Mouse (Mus musculus) midbrain, postnatal 0 days (tissue): ENCODE measurements at regions not wholly inside any gene's neighbourhood (a gene's known extent, or its start where the extent isn't known, plus 50 kb on each side); places are given as distances from the start of the nearest gene placed in this dataset.

Experiments used
- ATAC-seq: fragments of 200-750 bp; cut with Nextera tagmentation; 2 replicates; pipeline ENCODE4 v1.8.0; 2017; ENCODE audit warnings: moderate number of reproducible peaks, mild to moderate bottlenecking, moderate TSS enrichment, moderate library complexity; ENCODE audit not compliant: low FRiP score
- DNase-seq: peaks from one replicate; pipeline ENCODE4 v3.0.0-alpha.2; 2015; ENCODE audit warnings: low spot score
- H3K27ac ChIP-seq: fragments of 300-500 bp; sonication (generic); 2 replicates; pipeline ENCODE4 v1.5.1; 2014; ENCODE audit warnings: low read depth, mild to moderate bottlenecking, low read length, mixed read lengths
- H3K27me3 ChIP-seq: fragments of 300-500 bp; sonication (generic); 2 replicates; pipeline ENCODE4 v1.6.1; 2014; ENCODE audit warnings: low read length, control low read depth, mixed read lengths; ENCODE audit not compliant: insufficient read depth
- H3K36me3 ChIP-seq: fragments of 300-500 bp; sonication (generic); 2 replicates; pipeline ENCODE4 v1.6.1; 2014; ENCODE audit warnings: low read length, control low read depth, mixed read lengths; ENCODE audit not compliant: insufficient read depth
- H3K4me1 ChIP-seq: fragments of 300-500 bp; sonication (generic); 2 replicates; pipeline ENCODE4 v1.6.1; 2014; ENCODE audit warnings: mild to moderate bottlenecking, control low read depth, antibody characterized with exemption, low read length, mixed read lengths; ENCODE audit not compliant: insufficient read depth
- H3K4me2 ChIP-seq: fragments of 300-500 bp; sonication (generic); 2 replicates; pipeline ENCODE4 v1.6.1; 2014; ENCODE audit warnings: low read depth, mild to moderate bottlenecking, low read length, mixed read lengths; ENCODE audit not compliant: poor library complexity, severe bottlenecking
- H3K4me3 ChIP-seq: fragments of 300-500 bp; sonication (generic); 2 replicates; pipeline ENCODE4 v1.5.1; 2014; ENCODE audit warnings: low read depth, mild to moderate bottlenecking, low read length, moderate library complexity
- H3K9ac ChIP-seq: fragments of 300-500 bp; sonication (generic); replicated peaks from 2 replicates; pipeline ENCODE4 v1.6.1; 2014; ENCODE audit warnings: mild to moderate bottlenecking, low read length, moderate library complexity, mixed read lengths; ENCODE audit not compliant: poor library complexity, severe bottlenecking
- H3K9me3 ChIP-seq: fragments of 300-500 bp; sonication (generic); 2 replicates; pipeline ENCODE4 v1.6.1; 2016; ENCODE audit warnings: low read length, control low read depth
- CTCF ChIP-seq: IDR thresholded peaks from 2 replicates; pipeline ENCODE4 v1.5.1; 2016; ENCODE audit warnings: antibody characterized with exemption, mild to moderate bottlenecking
- WGBS: fragments of 180-500 bp; shearing (Covaris S2); extraction: QIAGEN DNeasy Blood & Tissue Kit; methylation state at CpG from one replicate; pipeline ENCODE4 v1.1.7; 2014; 5-methylcytosine and 5-hydroxymethylcytosine counted together

- no peak overlapping the region for H3K4me3 ChIP-seq
- no peaks in the 10 kb centered on the region for H3K27me3 ChIP-seq
- no peak for DNase-seq
- no peaks in the 10 kb centered on the region for H3K4me1 ChIP-seq
- H3K36me3 ChIP-seq, result no peaks in the 10 kb centered on the region
- WGBS, result 100% methylated on average over 1 of the region's 1 CpGs
- H3K4me2 ChIP-seq, result no peak overlapping the region
- no peak overlapping the region for H3K27ac ChIP-seq
- no peak overlapping the region for H3K9ac ChIP-seq
- no peak for TF ChIP-seq CTCF
- H3K9me3 ChIP-seq, result no peaks in the 10 kb centered on the region
- no peak for ATAC-seq
These were observed 52.3 kb upstream of the Gm10985 start for GRCm38 (mm10) chr3:53792541-53792940.

- DNase-seq (no peak), ATAC-seq (no peak)
- H3K27ac ChIP-seq, result no peak overlapping the region
- no peak overlapping the region for H3K4me3 ChIP-seq
- H3K4me2 ChIP-seq, result no peak overlapping the region
- H3K36me3 ChIP-seq, result no peaks in the 10 kb centered on the region
- no peaks in the 10 kb centered on the region for H3K4me1 ChIP-seq
- H3K9ac ChIP-seq, result no peak overlapping the region
- H3K27me3 ChIP-seq, result no peaks in the 10 kb centered on the region
- no peaks in the 10 kb centered on the region for H3K9me3 ChIP-seq
- TF ChIP-seq CTCF, result no peak
These were observed 55.2 kb upstream of the Gm10985 start for GRCm38 (mm10) chr3:53789706-53790105.

GRCm38 (mm10) chr3:53785201-53785600 lies 59.7 kb upstream of the Gm10985 start:
- no peak overlapping the region for H3K9ac ChIP-seq
- H3K9me3 ChIP-seq, result no peaks in the 10 kb centered on the region
- H3K4me1 ChIP-seq, result no peaks in the 10 kb centered on the region
- H3K4me2 ChIP-seq, result no peak overlapping the region
- H3K36me3 ChIP-seq, result no peaks in the 10 kb centered on the region
- 66% methylated on average over 3 of the region's 3 CpGs for WGBS
- no peak overlapping the region for H3K4me3 ChIP-seq
- H3K27ac ChIP-seq, result no peak overlapping the region
- ATAC-seq, result no peak
- no peak for DNase-seq
- H3K27me3 ChIP-seq, result no peaks in the 10 kb centered on the region
- TF ChIP-seq CTCF, result no peak

GRCm38 (mm10) chr3:53776668-53777067 lies 68.2 kb upstream of the Gm10985 start:
- Histone ChIP-seq H3K27ac (no peak overlapping the region), H3K27me3 (no peaks in the 10 kb centered on the region), H3K9me3 (no peaks in the 10 kb centered on the region), H3K4me2 (no peak overlapping the region), H3K4me3 (no peak overlapping the region), H3K4me1 (no peaks in the 10 kb centered on the region), H3K9ac (no peak overlapping the region), H3K36me3 (no peaks in the 10 kb centered on the region)
- ATAC-seq, result no peak
- no peak for DNase-seq
- TF ChIP-seq CTCF, result no peak
- WGBS, result 57% methylated on average over 5 of the region's 5 CpGs

- ATAC-seq (no peak), DNase-seq (no peak)
- Histone ChIP-seq H3K4me3 (no peak overlapping the region), H3K9me3 (no peaks in the 10 kb centered on the region), H3K4me2 (no peak overlapping the region), H3K4me1 (no peaks in the 10 kb centered on the region), H3K27me3 (no peaks in the 10 kb centered on the region), H3K36me3 (no peaks in the 10 kb centered on the region), H3K27ac (no peak overlapping the region), H3K9ac (no peak overlapping the region)
- no peak for TF ChIP-seq CTCF
These were observed 77.3 kb upstream of the Gm10985 start for GRCm38 (mm10) chr3:53767601-53768000.

- no peak overlapping the region for H3K4me3 ChIP-seq
- no peaks in the 10 kb centered on the region for H3K36me3 ChIP-seq
- DNase-seq (no peak), ATAC-seq (no peak)
- no peak overlapping the region for H3K27ac ChIP-seq
- H3K4me2 ChIP-seq, result no peak overlapping the region
- H3K4me1 ChIP-seq, result no peaks in the 10 kb centered on the region
- TF ChIP-seq CTCF, result no peak
- H3K9ac ChIP-seq, result no peak overlapping the region
- WGBS, result 88% methylated on average over 2 of the region's 2 CpGs
- no peaks in the 10 kb centered on the region for H3K27me3 ChIP-seq
- no peaks in the 10 kb centered on the region for H3K9me3 ChIP-seq
These were observed 80.9 kb upstream of the Gm10985 start for GRCm38 (mm10) chr3:53763981-53764380.
